Mouse (Mus musculus) small intestine, adult 2 months (tissue): Measurements from ENCODE around the gene Dusp12. TPM values are rescaled to one million over a fixed set of nuclear protein-coding genes. Genes with fewer than 3 reads are reported as not detected.
A peak's percentile ranks its signal among the peaks of the same experiment; 100 is the strongest.

Experiments
- H3K27ac ChIP-seq: fragments of 200-500 bp; 2 replicates; pipeline ENCODE4 v1.5.1; 2012; ENCODE audit warnings: low read depth, low read length, control low read depth, inconsistent platforms; ENCODE audit not compliant: insufficient read depth
- H3K27me3 ChIP-seq: fragments of 200-500 bp; 2 replicates; pipeline ENCODE4 v1.6.1; 2012; ENCODE audit warnings: mild to moderate bottlenecking, moderate library complexity, low read length, inconsistent platforms; ENCODE audit not compliant: control insufficient read depth, insufficient read depth
- H3K36me3 ChIP-seq: fragments of 200-500 bp; 2 replicates; pipeline ENCODE4 v1.6.1; 2012; ENCODE audit warnings: mild to moderate bottlenecking, low read length, control low read depth, inconsistent platforms; ENCODE audit not compliant: control insufficient read depth, insufficient read depth
- H3K4me1 ChIP-seq: fragments of 200-500 bp; 2 replicates; pipeline ENCODE4 v1.6.1; 2012; ENCODE audit warnings: low read length, inconsistent platforms, mixed read lengths; ENCODE audit not compliant: control insufficient read depth, insufficient read depth, insufficient read length
- H3K4me3 ChIP-seq: fragments of 200-500 bp; 2 replicates; pipeline ENCODE4 v1.5.1; 2012; ENCODE audit warnings: low read depth, mild to moderate bottlenecking, control low read depth, inconsistent platforms, low read length, moderate library complexity
- CTCF ChIP-seq: fragments of 200-500 bp; IDR thresholded peaks from 2 replicates; pipeline ENCODE4 v1.5.1; 2012; ENCODE audit warnings: low read depth, mild to moderate bottlenecking, control low read depth, inconsistent platforms, low read length, moderate library complexity, mixed read lengths; ENCODE audit not compliant: insufficient replicate concordance, insufficient read length; ENCODE audit errors: extremely low read depth
- POLR2A ChIP-seq: fragments of 200-500 bp; IDR thresholded peaks from 2 replicates; pipeline ENCODE4 v1.6.1; 2012; ENCODE audit warnings: low read depth, mild to moderate bottlenecking, control low read depth, inconsistent platforms, low read length, moderate library complexity
- WGBS: fragments of 180-500 bp; shearing (Covaris S2); methylation state at CpG from one replicate; pipeline ENCODE4 v1.1.7; 2018; 5-methylcytosine and 5-hydroxymethylcytosine counted together
- polyA plus RNA-seq: library from polyadenylated mRNA; depleted of rRNA; stranded (reverse); fragments of >200 nt; gene quantifications from 2 replicates; pipeline ENCODE4 v1.2.3, GENCODE M21; 2012

Gene Dusp12
- polyA plus RNA-seq, 1 experiment, result 8.0 TPM

DNA sequence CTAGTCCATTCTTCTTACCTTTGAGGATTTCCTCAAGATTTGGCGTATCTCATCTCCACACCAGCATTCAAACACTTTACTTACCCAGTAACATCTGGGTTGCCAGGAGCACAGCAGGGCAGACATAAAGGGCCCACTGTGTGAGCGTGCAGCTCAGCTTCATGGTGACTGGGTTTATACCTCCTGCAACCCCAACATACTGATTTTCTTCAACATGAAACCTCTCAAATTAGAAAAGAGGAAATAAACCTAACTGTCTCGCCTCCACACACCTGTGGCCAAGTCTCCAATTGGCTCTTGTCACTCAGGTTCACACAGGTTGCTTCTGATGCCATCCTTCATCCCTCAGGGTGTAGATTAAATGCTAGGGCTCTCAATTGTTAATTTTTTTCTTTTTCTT is 42.0 kb upstream of the Dusp12 start, which contains the start of gene Fcrla:
TSS of gene Fcrla (minus strand) at position 206 of the 400 bp plus-strand sequence.
- 83% methylated on average over 3 of the region's 3 CpGs for WGBS
- peak within 1 kb of the TSS; percentile 9; the same call in 1 of the 2 replicates for H3K27ac ChIP-seq
- no peaks in the 10 kb centered on the region for H3K36me3 ChIP-seq
- H3K4me1 ChIP-seq, result peaks cover 2% of the 10 kb centered on the region; the same call in 1 of the 2 replicates
- TF ChIP-seq CTCF (no peak), POLR2A (no peak)
- H3K4me3 ChIP-seq, result no peak within 1 kb of the TSS
- no peaks in the 10 kb centered on the region for H3K27me3 ChIP-seq

- WGBS, result 56% methylated on average over 6 of the region's 6 CpGs
- Histone ChIP-seq H3K4me1 (peaks cover 2% of the 10 kb centered on the region; the same call in 1 of the 2 replicates), H3K4me3 (no peak overlapping the region), H3K27ac (0 out of 2 replicates have a peak overlapping the region, but pooled peaks have one; percentile 1), H3K27me3 (no peaks in the 10 kb centered on the region), H3K36me3 (no peaks in the 10 kb centered on the region)
- TF ChIP-seq CTCF (no peak), POLR2A (no peak)
Observed at GRCm38 (mm10) chr1:170926941-170927340, 41.6 kb upstream of the Dusp12 start.

GRCm38 (mm10) chr1:170924485-170924884 is 39.1 kb upstream of the Dusp12 start:
- no peaks in the 10 kb centered on the region for H3K27me3 ChIP-seq
- H3K36me3 ChIP-seq, result no peaks in the 10 kb centered on the region
- no peak for TF ChIP-seq CTCF
- TF ChIP-seq POLR2A, result no peak
- peaks cover 2% of the 10 kb centered on the region; the same call in 1 of the 2 replicates for H3K4me1 ChIP-seq
- WGBS, result 20% methylated on average over 6 of the region's 6 CpGs
- H3K27ac ChIP-seq, result no peak overlapping the region
- no peak overlapping the region for H3K4me3 ChIP-seq

DNA sequence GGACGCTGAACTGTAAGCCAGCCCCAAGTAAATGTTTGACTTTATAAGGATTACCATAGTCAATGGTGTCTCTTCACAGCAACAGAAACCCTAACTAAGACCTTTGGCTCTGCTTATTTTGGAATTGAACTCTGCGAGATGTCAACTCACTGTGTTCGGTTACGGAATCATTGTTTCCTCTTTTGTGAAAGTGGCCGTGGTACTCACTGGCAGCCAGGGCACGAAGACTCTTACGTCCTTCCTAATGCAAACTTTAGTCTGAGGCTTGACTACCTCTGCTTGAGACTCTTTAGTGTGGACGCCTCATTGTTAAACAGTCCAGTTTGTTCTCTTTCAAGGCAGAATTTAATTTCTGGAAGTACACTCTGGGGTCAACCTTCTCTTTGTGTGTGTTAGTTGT is 34.0 kb upstream of the Dusp12 start:
- Histone ChIP-seq H3K27me3 (no peaks in the 10 kb centered on the region), H3K4me3 (no peak overlapping the region), H3K27ac (no peak overlapping the region), H3K4me1 (peaks cover under 1% of the 10 kb centered on the region; the same call in 1 of the 2 replicates), H3K36me3 (no peaks in the 10 kb centered on the region)
- 91% methylated on average over 8 of the region's 8 CpGs for WGBS
- no peak for TF ChIP-seq CTCF
- TF ChIP-seq POLR2A, result no peak

GRCm38 (mm10) chr1:170915657-170916056 is 30.3 kb upstream of the Dusp12 start:
- no peaks in the 10 kb centered on the region for H3K4me1 ChIP-seq
- H3K27me3 ChIP-seq, result no peaks in the 10 kb centered on the region
- no peaks in the 10 kb centered on the region for H3K36me3 ChIP-seq
- no peak overlapping the region for H3K27ac ChIP-seq
- 51% methylated on average over 5 of the region's 5 CpGs for WGBS
- no peak overlapping the region for H3K4me3 ChIP-seq
- TF ChIP-seq POLR2A, result no peak
- no peak for TF ChIP-seq CTCF

DNA sequence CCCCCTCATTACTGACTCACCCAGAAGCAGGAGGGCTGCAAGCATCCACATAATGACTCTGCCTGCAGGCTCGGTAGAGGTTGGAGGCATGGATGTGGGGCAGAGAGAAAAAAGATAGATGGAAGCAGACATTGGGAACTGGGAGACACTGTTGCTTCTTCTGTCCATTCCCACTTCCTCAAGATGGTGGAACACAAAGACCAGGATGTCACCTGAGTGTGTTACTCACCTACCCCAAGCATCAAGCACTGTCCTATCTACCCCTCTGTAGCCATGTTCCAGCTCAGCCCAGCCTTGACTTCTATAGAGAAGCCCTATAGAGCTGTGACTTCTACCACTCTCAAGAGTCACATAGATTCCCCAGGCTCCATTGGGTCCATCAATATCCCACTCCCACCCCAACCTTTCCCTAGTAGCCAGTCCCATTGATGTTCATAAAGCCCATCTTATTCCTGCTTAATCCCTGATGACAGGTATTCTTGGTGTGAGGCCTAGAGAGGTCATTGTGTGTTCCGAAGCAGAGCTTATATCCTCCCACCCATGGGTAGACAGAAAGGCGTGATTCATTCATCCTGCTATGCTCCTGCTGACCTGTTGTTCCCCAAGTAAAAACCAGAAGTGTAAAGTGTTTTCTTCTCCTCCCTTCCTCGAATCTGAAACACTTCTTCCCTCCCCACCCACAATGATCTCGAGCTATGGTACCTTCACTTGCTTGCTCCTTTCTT is 27.7 kb upstream of the Dusp12 start, which contains the start of gene Fcrlb:
TSS of gene Fcrlb (minus strand) at position 51 of the 725 bp plus-strand sequence.
- H3K36me3 ChIP-seq, result no peaks in the 10 kb centered on the region
- no peaks in the 10 kb centered on the region for H3K4me1 ChIP-seq
- no peak for TF ChIP-seq CTCF
- no peak for TF ChIP-seq POLR2A
- H3K4me3 ChIP-seq, result no peak within 1 kb of the TSS
- peaks cover 8% of the 10 kb centered on the region; the same call in 1 of the 2 replicates for H3K27me3 ChIP-seq
- H3K27ac ChIP-seq, result no peak within 1 kb of the TSS
- 65% methylated on average over 5 of the region's 5 CpGs for WGBS

GRCm38 (mm10) chr1:170911907-170912660 is 26.7 kb upstream of the Dusp12 start:
- 78% methylated on average over 11 of the region's 11 CpGs for WGBS
- Histone ChIP-seq H3K4me3 (no peak overlapping the region), H3K4me1 (peaks cover 8% of the 10 kb centered on the region; the same call in 1 of the 2 replicates), H3K36me3 (no peaks in the 10 kb centered on the region), H3K27me3 (peaks cover 18% of the 10 kb centered on the region), H3K27ac (no peak overlapping the region)
- no peak for TF ChIP-seq CTCF
- TF ChIP-seq POLR2A, result no peak
